Mouse (Mus musculus): ENCODE results near the gene Gipc3.
A peak's percentile ranks its signal among the peaks of the same experiment; 100 is the strongest.

The Gipc3 gene

GRCm38 (mm10) chr10:81299585-81300351 lies 43.3 kb downstream of the Gipc3 start:
- DNase-seq (ENCODE audit: low spot score) = no peak

- DNase-seq (ENCODE audit: low spot score) = no peak
Observed at GRCm38 (mm10) chr10:81298369-81299100, 44.5 kb downstream of the Gipc3 start.

GRCm38 (mm10) chr10:81297845-81298244 lies 45.2 kb downstream of the Gipc3 start:
- no peak for DNase-seq (ENCODE audit: low spot score)

GRCm38 (mm10) chr10:81297246-81297645 lies 45.8 kb downstream of the Gipc3 start:
- DNase-seq (ENCODE audit: low spot score) = no peak

- DNase-seq (ENCODE audit: low spot score) = no peak
Observed at GRCm38 (mm10) chr10:81295185-81295584, 47.9 kb downstream of the Gipc3 start.

GRCm38 (mm10) chr10:81294442-81294841 lies 48.6 kb downstream of the Gipc3 start:
- DNase-seq (ENCODE audit: low spot score) = no peak

- DNase-seq (ENCODE audit: low spot score) = no peak
Observed at GRCm38 (mm10) chr10:81293334-81294030, 49.6 kb downstream of the Gipc3 start.

- DNase-seq (ENCODE audit: low spot score) = peak; percentile 96
Observed at GRCm38 (mm10) chr10:81292554-81293333, 50.3 kb downstream of the Gipc3 start, which contains the start of gene Pip5k1c. Gene Pip5k1c (plus strand): TSS chr10:81292963.

- no peak for DNase-seq (ENCODE audit: low spot score)
Observed at GRCm38 (mm10) chr10:81291511-81292104, 51.5 kb downstream of the Gipc3 start, which contains the start of gene Tjp3. Gene Tjp3 (minus strand): TSS chr10:81291581.

- peak; percentile 45 for DNase-seq (ENCODE audit: low spot score)
Observed at GRCm38 (mm10) chr10:81290698-81291460, 52.2 kb downstream of the Gipc3 start.

- peak; percentile 52 for DNase-seq (ENCODE audit: low spot score)
Observed at GRCm38 (mm10) chr10:81289811-81290210, 53.3 kb downstream of the Gipc3 start.

- DNase-seq (ENCODE audit: low spot score) = peak; percentile 62
Observed at GRCm38 (mm10) chr10:81289278-81289677, 53.8 kb downstream of the Gipc3 start.

GRCm38 (mm10) chr10:81288601-81289000 lies 54.5 kb downstream of the Gipc3 start:
- no peak for DNase-seq (ENCODE audit: low spot score)

GRCm38 (mm10) chr10:81287513-81288157 lies 55.4 kb downstream of the Gipc3 start:
- DNase-seq (ENCODE audit: low spot score) = peak; percentile 63

GRCm38 (mm10) chr10:81286586-81286985 lies 56.5 kb downstream of the Gipc3 start:
- peak; percentile 56 for DNase-seq (ENCODE audit: low spot score)

GRCm38 (mm10) chr10:81285694-81286450 lies 57.2 kb downstream of the Gipc3 start:
- DNase-seq (ENCODE audit: low spot score) = peak; percentile 94

Measured in urinary bladder, postnatal 25 days (tissue).